Mouse (Mus musculus) heart, adult 2 months (tissue): ENCODE measurements at regions not wholly inside any gene's neighbourhood (a gene's known extent, or its start where the extent isn't known, plus 50 kb on each side); places are given as distances from the start of the nearest gene placed in this dataset.

Source experiments
- CTCF ChIP-seq: fragments of 200-600 bp; IDR thresholded peaks from 2 replicates; pipeline ENCODE4 v1.8.1; 2022; ENCODE audit warnings: antibody characterized with exemption, mild to moderate bottlenecking, moderate library complexity
- EP300 ChIP-seq: fragments of 200-500 bp; IDR thresholded peaks from 2 replicates; pipeline ENCODE4 v1.6.1; 2011; ENCODE audit warnings: low read depth, low read length, control low read depth; ENCODE audit not compliant: insufficient read depth
- POLR2A ChIP-seq: fragments of 200-500 bp; IDR thresholded peaks from 2 replicates; pipeline ENCODE4 v1.6.1; 2011; ENCODE audit warnings: mild to moderate bottlenecking, low read depth, low read length, control low read depth; ENCODE audit not compliant: insufficient read depth

GRCm38 (mm10) chr13:15343474-15343873 lies 119.6 kb upstream of the Gli3 start:
- TF ChIP-seq EP300: no peak
- no peak for TF ChIP-seq CTCF
- TF ChIP-seq POLR2A: no peak
